In genomic region chr9:35176124-35176659, GRCm38 (mm10) we compare ENCODE assay signal across 7 mouse cellular contexts. TPM values are rescaled to one million over a fixed set of nuclear protein-coding genes. Genes with fewer than 3 reads are reported as not detected.
A peak's percentile ranks its signal among the peaks of the same experiment; 100 is the strongest.
DNase-seq lines count a peak whose midpoint lies in the region; ATAC-seq and TF ChIP-seq lines count a peak whose summit lies in the region.

No protein-coding gene starts in this region.

- no peak for DNase-seq in spleen, adult 2 months (ENCODE audit: low read depth in 1 of 2, low spot score in 2 of 2)
- no peak for DNase-seq in spleen, adult 12 weeks (ENCODE audit: low spot score)
- DNase-seq in stomach, postnatal 0 days (ENCODE audit: low spot score) = no peak
- DNase-seq in left cerebral cortex, postnatal 36 days (ENCODE audit: low spot score in 2 of 2) = no peak
- no peak for DNase-seq in thymus, postnatal 25 days

- no peaks in the 10 kb centered on the region for H3K9me3 ChIP-seq in forebrain, embryonic 12.5 days
- no peaks in the 10 kb centered on the region for H3K9me3 ChIP-seq in liver, embryonic 12.5 days (replicated peaks)
- H3K9me3 ChIP-seq in stomach, postnatal 0 days (ENCODE audit: control insufficient read depth, low read length) = no peaks in the 10 kb centered on the region

- H3K4me1 ChIP-seq in spleen, adult 2 months (ENCODE audit: control insufficient read depth, insufficient read depth, insufficient read length) = peaks cover 3% of the 10 kb centered on the region; the same call in 1 of the 2 replicates
- H3K4me1 ChIP-seq in forebrain, embryonic 12.5 days = peaks cover 13% of the 10 kb centered on the region
- H3K4me1 ChIP-seq in liver, embryonic 12.5 days = peaks cover 37% of the 10 kb centered on the region
- H3K4me1 ChIP-seq in stomach, postnatal 0 days (replicated peaks; ENCODE audit: control insufficient read depth, insufficient read depth) = no peaks in the 10 kb centered on the region

- TF ChIP-seq POLR2A in spleen, adult 2 months (IDR thresholded peaks at IDR 0.05; ENCODE audit: low read depth, low read length) = no peak

- peak; percentile 50 for ATAC-seq in forebrain, embryonic 12.5 days (ENCODE audit: low FRiP score)
- no peak for ATAC-seq in liver, embryonic 12.5 days
- no peak for ATAC-seq in stomach, postnatal 0 days (ENCODE audit: low FRiP score, low TSS enrichment)

- no peak for TF ChIP-seq EP300 in stomach, postnatal 0 days (optimal IDR thresholded peaks at IDR 0.05)

- TF ChIP-seq CTCF in spleen, adult 2 months (IDR thresholded peaks at IDR 0.05; ENCODE audit: extremely low read depth, insufficient read depth, insufficient read length, insufficient replicate concordance) = no peak
- no peak for TF ChIP-seq CTCF in stomach, postnatal 0 days (IDR thresholded peaks at IDR 0.05; ENCODE audit: low read depth)

- WGBS in spleen, adult 2 months = 40% methylated on average over 14 of the region's 14 CpGs
- 51% methylated on average over 14 of the region's 14 CpGs for WGBS in forebrain, embryonic 12.5 days
- 44% methylated on average over 14 of the region's 14 CpGs for WGBS in liver, embryonic 12.5 days (ENCODE audit: insufficient replicate concordance)
- 41% methylated on average over 14 of the region's 14 CpGs for WGBS in stomach, postnatal 0 days

- H3K4me2 ChIP-seq in forebrain, embryonic 12.5 days = peak overlapping the region; percentile 82
- peak overlapping the region; percentile 74 for H3K4me2 ChIP-seq in liver, embryonic 12.5 days
- peak overlapping the region; percentile 68 for H3K4me2 ChIP-seq in stomach, postnatal 0 days (replicated peaks; ENCODE audit: low read depth)

- no peak overlapping the region; the same call in 1 of the 2 replicates for H3K27ac ChIP-seq in spleen, adult 2 months (ENCODE audit: insufficient read depth, low read length)
- 0 out of 2 replicates have a peak overlapping the region, but pooled peaks have one; percentile 84 for H3K27ac ChIP-seq in forebrain, embryonic 12.5 days
- peak overlapping the region; percentile 84 for H3K27ac ChIP-seq in liver, embryonic 12.5 days
- H3K27ac ChIP-seq in stomach, postnatal 0 days (replicated peaks) = no peak overlapping the region; the same call in 1 of the 2 replicates

- no peaks in the 10 kb centered on the region for H3K36me3 ChIP-seq in spleen, adult 2 months (ENCODE audit: control insufficient read depth, insufficient read depth, low read length)
- H3K36me3 ChIP-seq in forebrain, embryonic 12.5 days (replicated peaks) = no peaks in the 10 kb centered on the region
- H3K36me3 ChIP-seq in liver, embryonic 12.5 days = peaks cover 5% of the 10 kb centered on the region
- H3K36me3 ChIP-seq in stomach, postnatal 0 days (ENCODE audit: control insufficient read depth, insufficient read depth, low read length) = no peaks in the 10 kb centered on the region

- H3K9ac ChIP-seq in forebrain, embryonic 12.5 days = peak overlapping the region; percentile 68; the same call in 1 of the 2 replicates
- H3K9ac ChIP-seq in liver, embryonic 12.5 days = peak overlapping the region; percentile 70
- peak overlapping the region; percentile 53; the same call in 1 of the 2 replicates for H3K9ac ChIP-seq in stomach, postnatal 0 days (ENCODE audit: low read length)

- no peaks in the 10 kb centered on the region for H3K27me3 ChIP-seq in spleen, adult 2 months (ENCODE audit: control insufficient read depth, insufficient read depth, low read length)
- no peaks in the 10 kb centered on the region for H3K27me3 ChIP-seq in forebrain, embryonic 12.5 days
- H3K27me3 ChIP-seq in liver, embryonic 12.5 days (replicated peaks) = no peaks in the 10 kb centered on the region
- H3K27me3 ChIP-seq in stomach, postnatal 0 days (ENCODE audit: control insufficient read depth, insufficient read depth, low read length) = no peaks in the 10 kb centered on the region

- H3K4me3 ChIP-seq in spleen, adult 2 months (ENCODE audit: extremely low read depth, insufficient read depth, insufficient read length) = peak overlapping the region; percentile 94; the same call in 1 of the 2 replicates
- peak overlapping the region; percentile 65 for H3K4me3 ChIP-seq in forebrain, embryonic 12.5 days (replicated peaks)
- peak overlapping the region; percentile 68 for H3K4me3 ChIP-seq in liver, embryonic 12.5 days
- H3K4me3 ChIP-seq in stomach, postnatal 0 days (ENCODE audit: low read depth, low read length) = peak overlapping the region; percentile 61

- intact Hi-C loops in left cerebral cortex, postnatal 36 days (cut with DNase I) = no loop called here

RNA-seq across cellular contexts. Expression of gene Dcps, which starts 0.3 kb away (rescaled TPM):
- polyA plus RNA-seq in spleen, adult 2 months (2012; rRNA removed) = 27.0 and 36.0 TPM in 2 replicates
- 90.1 and 102 TPM in 2 replicates for polyA plus RNA-seq in forebrain, embryonic 12.5 days (2016; fragmentation: Nextera tagmentation; extraction: Ambion mirVana)
- 65.9 and 66.0 TPM in 2 replicates for polyA plus RNA-seq in liver, embryonic 12.5 days (2016; fragmentation: Nextera tagmentation; extraction: Ambion mirVana)
- polyA plus RNA-seq in stomach, postnatal 0 days (2015; fragmentation: Nextera tagmentation; extraction: Ambion mirVana) = 33.7 and 35.3 TPM in 2 replicates
- 10 to 100 TPM; 16.4 to 16.7 TPM for total RNA-seq in left cerebral cortex, postnatal 36 days (2021)

RNA-seq across cellular contexts. Expression of gene Srpr, which starts 23.8 kb away (rescaled TPM):
- 34.0 and 35.3 TPM in 2 replicates for polyA plus RNA-seq in spleen, adult 2 months (2012; rRNA removed)
- polyA plus RNA-seq in forebrain, embryonic 12.5 days (2016; fragmentation: Nextera tagmentation; extraction: Ambion mirVana) = 81.3 and 82.6 TPM in 2 replicates
- polyA plus RNA-seq in liver, embryonic 12.5 days (2016; fragmentation: Nextera tagmentation; extraction: Ambion mirVana) = 70.8 and 73.3 TPM in 2 replicates
- polyA plus RNA-seq in stomach, postnatal 0 days (2015; fragmentation: Nextera tagmentation; extraction: Ambion mirVana) = 115 and 129 TPM in 2 replicates
- 10 to 100 TPM; 61.3 to 65.0 TPM for total RNA-seq in left cerebral cortex, postnatal 36 days (2021)

RNA-seq across cellular contexts. Expression of gene Tirap, which starts 23.9 kb away (rescaled TPM):
- 9.2 and 12.6 TPM in 2 replicates for polyA plus RNA-seq in spleen, adult 2 months (2012; rRNA removed)
- polyA plus RNA-seq in forebrain, embryonic 12.5 days (2016; fragmentation: Nextera tagmentation; extraction: Ambion mirVana) = 11.7 and 11.9 TPM in 2 replicates
- polyA plus RNA-seq in liver, embryonic 12.5 days (2016; fragmentation: Nextera tagmentation; extraction: Ambion mirVana) = 6.6 TPM in 2 replicates
- 12.6 and 13.9 TPM in 2 replicates for polyA plus RNA-seq in stomach, postnatal 0 days (2015; fragmentation: Nextera tagmentation; extraction: Ambion mirVana)
- total RNA-seq in left cerebral cortex, postnatal 36 days (2021) = 1 to 10 TPM; 1.6 to 2.4 TPM

RNA-seq across cellular contexts. Expression of gene Foxred1, which starts 34.7 kb away (rescaled TPM):
- 16.3 and 16.6 TPM in 2 replicates for polyA plus RNA-seq in spleen, adult 2 months (2012; rRNA removed)
- polyA plus RNA-seq in forebrain, embryonic 12.5 days (2016; fragmentation: Nextera tagmentation; extraction: Ambion mirVana) = 45.6 and 49.0 TPM in 2 replicates
- 38.3 and 39.6 TPM in 2 replicates for polyA plus RNA-seq in liver, embryonic 12.5 days (2016; fragmentation: Nextera tagmentation; extraction: Ambion mirVana)
- 28.9 and 29.9 TPM in 2 replicates for polyA plus RNA-seq in stomach, postnatal 0 days (2015; fragmentation: Nextera tagmentation; extraction: Ambion mirVana)
- total RNA-seq in left cerebral cortex, postnatal 36 days (2021) = 10 to 100 TPM; 32.4 to 41.2 TPM

RNA-seq across cellular contexts. Expression of gene St3gal4, which starts 57.1 kb away (rescaled TPM):
- polyA plus RNA-seq in spleen, adult 2 months (2012; rRNA removed) = 10.3 and 11.6 TPM in 2 replicates
- 9.9 and 12.1 TPM in 2 replicates for polyA plus RNA-seq in forebrain, embryonic 12.5 days (2016; fragmentation: Nextera tagmentation; extraction: Ambion mirVana)
- 27.9 and 30.1 TPM in 2 replicates for polyA plus RNA-seq in liver, embryonic 12.5 days (2016; fragmentation: Nextera tagmentation; extraction: Ambion mirVana)
- polyA plus RNA-seq in stomach, postnatal 0 days (2015; fragmentation: Nextera tagmentation; extraction: Ambion mirVana) = 14.6 and 14.7 TPM in 2 replicates
- total RNA-seq in left cerebral cortex, postnatal 36 days (2021) = 10 to 100 TPM; 26.3 to 26.4 TPM

Comparison
In these comparisons a context has a peak if more than half of its experiments do, and no peak if none do; other contexts are left out.
1. H3K27ac ChIP-seq: peak in forebrain, embryonic 12.5 days (single experiment) and liver, embryonic 12.5 days (single experiment); none in spleen, adult 2 months (single experiment) and stomach, postnatal 0 days (single experiment).
2. Peak in every context shown above with its lines, with median percentiles within 50 percentile points of each other: H3K4me3 ChIP-seq, H3K4me2 ChIP-seq and H3K9ac ChIP-seq.